Mouse (Mus musculus) CH12.LX (cell line): ENCODE measurements around the gene Tbc1d22a. TPM values are rescaled to one million over a fixed set of nuclear protein-coding genes. Genes with fewer than 3 reads are reported as not detected.

Source experiments
- DNase-seq: peaks from one replicate; pipeline ENCODE4 v3.0.0-alpha.2; 2013; ENCODE audit errors: extremely low read depth
- H3K27ac ChIP-seq: 2 replicates; pipeline ENCODE4 v1.5.1; 2012; ENCODE audit warnings: low read depth, mild to moderate bottlenecking, control low read depth, moderate library complexity; ENCODE audit not compliant: insufficient read depth
- H3K27me3 ChIP-seq: replicated peaks from 2 replicates; pipeline ENCODE3; 2012; ENCODE audit warnings: inconsistent platforms
- H3K36me3 ChIP-seq, 2 experiments: replicated peaks in 1 of 2; 2 replicates each; pipeline versions ENCODE3 to v1.6.1; 2012; ENCODE audit warnings: inconsistent platforms in 1 of 2, low read length in 1 of 2, mild to moderate bottlenecking in 1 of 2, mixed read lengths in 1 of 2, moderate library complexity in 1 of 2; ENCODE audit not compliant: control insufficient read depth in 1 of 2, insufficient read depth in 1 of 2
- H3K4me1 ChIP-seq, 2 experiments: 2 replicates each; pipeline ENCODE4 v1.6.1; 2012; ENCODE audit warnings: inconsistent platforms in 1 of 2, moderate library complexity in 1 of 2; ENCODE audit not compliant: insufficient read depth in 2 of 2, control insufficient read depth in 1 of 2
- H3K4me2 ChIP-seq: 2 replicates; pipeline ENCODE4 v1.6.1; 2012; ENCODE audit warnings: low read depth, mild to moderate bottlenecking, control low read depth; ENCODE audit not compliant: poor library complexity, insufficient read depth, severe bottlenecking
- H3K4me3 ChIP-seq, 3 experiments: fragments of 150-350 bp in 1 of 3; sonication (generic) in 1 of 3; replicated peaks in 1 of 3; 2 replicates each; pipeline versions ENCODE3 to v1.5.1; 2011 to 2012; ENCODE audit warnings: low read depth in 2 of 3, low read length in 2 of 3, mild to moderate bottlenecking in 2 of 3, moderate library complexity in 2 of 3, control low read depth in 1 of 3, improper control_type of control experiment in 1 of 3, inconsistent platforms in 1 of 3, mixed read lengths in 1 of 3; ENCODE audit not compliant: poor library complexity in 1 of 3
- H3K79me2 ChIP-seq: replicated peaks from 2 replicates; pipeline ENCODE4 v1.6.1; 2012; ENCODE audit warnings: mild to moderate bottlenecking, moderate library complexity; ENCODE audit not compliant: control insufficient read depth, poor library complexity, insufficient read depth, severe bottlenecking; ENCODE audit errors: extremely low read depth
- H3K9ac ChIP-seq: 2 replicates; pipeline ENCODE4 v1.6.1; 2012; ENCODE audit warnings: low read depth, mild to moderate bottlenecking, control low read depth, moderate library complexity; ENCODE audit not compliant: insufficient read depth
- H3K9me3 ChIP-seq: replicated peaks from 2 replicates; pipeline ENCODE3; 2012; ENCODE audit warnings: low read length, inconsistent platforms, mixed read lengths
- E2F4 ChIP-seq: IDR thresholded peaks from 2 replicates; pipeline ENCODE4 v1.6.1; 2011; ENCODE audit warnings: low read depth, low read length, improper control_type of control experiment; ENCODE audit not compliant: insufficient replicate concordance
- EP300 ChIP-seq: IDR thresholded peaks from 2 replicates; pipeline ENCODE4 v1.6.1; 2011; ENCODE audit warnings: low read length, improper control_type of control experiment
- ETS1 ChIP-seq: conservative IDR thresholded peaks from 2 replicates; pipeline ENCODE4 v1.6.1; 2012; ENCODE audit warnings: low read depth, mild to moderate bottlenecking, inconsistent platforms, low read length, improper control_type of control experiment, moderate library complexity
- GABPA ChIP-seq: IDR thresholded peaks from 2 replicates; pipeline ENCODE4 v1.6.1; 2012; ENCODE audit warnings: low read depth, low read length, improper control_type of control experiment, inconsistent platforms; ENCODE audit not compliant: insufficient replicate concordance
- IRF4 ChIP-seq: IDR thresholded peaks from 2 replicates; pipeline ENCODE4 v1.6.1; 2014; ENCODE audit warnings: low read depth, mild to moderate bottlenecking, inconsistent platforms, low read length, improper control_type of control experiment
- JUN ChIP-seq: IDR thresholded peaks from 2 replicates; pipeline ENCODE4 v1.6.1; 2011; ENCODE audit warnings: low read depth, mild to moderate bottlenecking, low read length, improper control_type of control experiment, moderate library complexity; ENCODE audit not compliant: insufficient read depth
- MAFK ChIP-seq: IDR thresholded peaks from 2 replicates; pipeline ENCODE4 v1.6.1; 2011; ENCODE audit warnings: low read length, improper control_type of control experiment; ENCODE audit not compliant: insufficient replicate concordance
- MEF2A ChIP-seq: IDR thresholded peaks from 2 replicates; pipeline ENCODE4 v1.6.1; 2014; ENCODE audit warnings: low read depth, mild to moderate bottlenecking, inconsistent platforms, low read length, improper control_type of control experiment, borderline replicate concordance
- MYC ChIP-seq: IDR thresholded peaks from 2 replicates; pipeline ENCODE4 v1.6.1; 2011; ENCODE audit warnings: low read depth, mild to moderate bottlenecking, improper control_type of control experiment, low read length
- NRF1 ChIP-seq: IDR thresholded peaks from 2 replicates; pipeline ENCODE4 v1.6.1; 2014; ENCODE audit warnings: low read depth, mild to moderate bottlenecking, inconsistent platforms, low read length, improper control_type of control experiment, moderate library complexity
- POLR2A ChIP-seq: IDR thresholded peaks from 2 replicates; pipeline ENCODE4 v1.6.1; 2011; ENCODE audit warnings: low read depth, mild to moderate bottlenecking, improper control_type of control experiment, low read length
- POLR2AphosphoS2 ChIP-seq: IDR thresholded peaks from 2 replicates; pipeline ENCODE4 v1.6.1; 2011; ENCODE audit warnings: low read depth, low read length, improper control_type of control experiment
- RAD21 ChIP-seq: IDR thresholded peaks from 2 replicates; pipeline ENCODE4 v1.6.1; 2011; ENCODE audit warnings: low read depth, mild to moderate bottlenecking, low read length, improper control_type of control experiment, moderate library complexity
- RCOR1 ChIP-seq: conservative IDR thresholded peaks from 2 replicates; pipeline ENCODE4 v1.6.1; 2012; ENCODE audit warnings: low read depth, mild to moderate bottlenecking, inconsistent platforms, low read length, improper control_type of control experiment
- SIN3A ChIP-seq: IDR thresholded peaks from 2 replicates; pipeline ENCODE4 v1.6.1; 2012; ENCODE audit warnings: low read length, improper control_type of control experiment, inconsistent platforms
- SMC3 ChIP-seq: IDR thresholded peaks from 2 replicates; pipeline ENCODE4 v1.6.1; 2011; ENCODE audit warnings: low read depth, low read length, improper control_type of control experiment
- TBP ChIP-seq: conservative IDR thresholded peaks from 2 replicates; pipeline ENCODE4 v1.6.1; 2011; ENCODE audit warnings: low read depth, low read length, improper control_type of control experiment
- TCF12 ChIP-seq: IDR thresholded peaks from 2 replicates; pipeline ENCODE4 v1.6.1; 2014; ENCODE audit warnings: low read depth, mild to moderate bottlenecking, inconsistent platforms, low read length, improper control_type of control experiment
- UBTF ChIP-seq: IDR thresholded peaks from 2 replicates; pipeline ENCODE4 v1.6.1; 2012; ENCODE audit warnings: low read depth, mild to moderate bottlenecking, inconsistent platforms, low read length, improper control_type of control experiment, moderate library complexity
- USF1 ChIP-seq: IDR thresholded peaks from 2 replicates; pipeline ENCODE4 v1.6.1; 2014; ENCODE audit warnings: low read depth, mild to moderate bottlenecking, inconsistent platforms, low read length, improper control_type of control experiment
- ZC3H11A ChIP-seq: IDR thresholded peaks from 2 replicates; pipeline ENCODE4 v1.6.1; 2012; ENCODE audit warnings: low read depth, mild to moderate bottlenecking, inconsistent platforms, low read length, improper control_type of control experiment
- ZKSCAN1 ChIP-seq: IDR thresholded peaks from 2 replicates; pipeline ENCODE4 v1.6.1; 2012; ENCODE audit warnings: low read depth, inconsistent platforms, low read length, improper control_type of control experiment, borderline replicate concordance
- ZMIZ1 ChIP-seq: IDR thresholded peaks from 2 replicates; pipeline ENCODE4 v1.6.1; 2012; ENCODE audit warnings: low read depth, mild to moderate bottlenecking, inconsistent platforms, low read length, improper control_type of control experiment
- ZNF384 ChIP-seq: IDR thresholded peaks from 2 replicates; pipeline ENCODE4 v1.6.1; 2012; ENCODE audit warnings: low read depth, low read length, improper control_type of control experiment, inconsistent platforms
- dilution Hi-C: fragments of 300-500 bp; cut with MboI; formaldehyde crosslinking; loops from 2 replicates; pipeline ENCODE4 v1.14.3; 2020; ENCODE audit warnings: low sequenced_read_pairs; ENCODE audit not compliant: extremely low pct_unique_long_range_greater_than_20kb, extremely low pct_ligation_motif_present
- in situ Hi-C: fragments of 300-500 bp; cut with MboI; formaldehyde crosslinking; loops from 3 replicates; pipeline ENCODE4 v1.14.3; 2019; ENCODE audit warnings: low sequenced_read_pairs, low pct_ligation_motif_present, low pct_unique_long_range_greater_than_20kb, mixed read lengths
- polyA plus RNA-seq: library from polyadenylated mRNA; unstranded; fragments of >175 nt; gene quantifications from 2 replicates; pipeline ENCODE4 v1.2.1, GENCODE M21; 2012; ENCODE audit warnings: low read depth; ENCODE audit not compliant: insufficient read length
- total RNA-seq, 2 experiments: library from RNA; depleted of rRNA; stranded (reverse); fragments of 300-350 nt in 1 of 2; fragments of >200 nt in 1 of 2; gene quantifications; 2 replicates each; pipeline ENCODE4 v1.2.3; 2012 to 2014

Gene Tbc1d22a
- total and polyA plus RNA-seq, 3 experiments: 17.6 to 20.2 (median 19.4) TPM

GRCm38 (mm10) chr15:86431539-86432080 is 217.4 kb downstream of the Tbc1d22a start:
- TF ChIP-seq ZC3H11A (no peak), TBP (no peak), ETS1 (no peak), USF1 (no peak), ZMIZ1 (no peak), GABPA (no peak), SMC3 (no peak), POLR2A (no peak), ZKSCAN1 (no peak), MAFK (no peak), EP300 (no peak), MEF2A (no peak), E2F4 (no peak), IRF4 (no peak), UBTF (no peak), NRF1 (no peak), POLR2AphosphoS2 (no peak)
- TF ChIP-seq, all 38 proteins: peak for 0
- no peaks in the 10 kb centered on the region for H3K79me2 ChIP-seq
- peaks cover 0 to 3% of the 10 kb centered on the region in 2 experiments for H3K36me3 ChIP-seq
- peaks cover 10 to 62% of the 10 kb centered on the region in 2 experiments; a peak in 3 of 4 replicates for H3K4me1 ChIP-seq
- no peak overlapping the region for H3K27ac ChIP-seq
- no peak overlapping the region for H3K9ac ChIP-seq
- peak; percentile 26 for DNase-seq
- dilution Hi-C loops (no loop called here), in situ Hi-C loops (no loop called here)
- H3K4me2 ChIP-seq: no peak overlapping the region
- H3K27me3 ChIP-seq: no peaks in the 10 kb centered on the region
- H3K4me3 ChIP-seq: no peak overlapping the region
- no peaks in the 10 kb centered on the region for H3K9me3 ChIP-seq

GRCm38 (mm10) chr15:86432791-86433190 is 218.5 kb downstream of the Tbc1d22a start:
- dilution Hi-C loops: no loop called here
- in situ Hi-C loops: no loop called here
- no peak for DNase-seq
- Histone ChIP-seq H3K4me1 (peaks cover 12 to 68% of the 10 kb centered on the region in 2 experiments; a peak in 3 of 4 replicates), H3K9me3 (no peaks in the 10 kb centered on the region), H3K4me3 (no peak overlapping the region), H3K9ac (no peak overlapping the region), H3K36me3 (peaks cover 0 to 3% of the 10 kb centered on the region in 2 experiments), H3K27ac (no peak overlapping the region), H3K79me2 (no peaks in the 10 kb centered on the region), H3K27me3 (no peaks in the 10 kb centered on the region)
- TF ChIP-seq SMC3 (no peak), GABPA (no peak), ZKSCAN1 (no peak), SIN3A (no peak), JUN (no peak), ZNF384 (no peak), RAD21 (no peak), RCOR1 (no peak), MEF2A (no peak), USF1 (no peak), ETS1 (no peak), MYC (no peak), TCF12 (no peak), ZMIZ1 (no peak), TBP (no peak)
- TF ChIP-seq, all 38 proteins: peak for 0
- H3K4me2 ChIP-seq: no peak overlapping the region
